9 mouse cellular contexts compared by ENCODE assay signal in genomic region chr11:106648347-106648746, GRCm38 (mm10). TPM values are rescaled to one million over a fixed set of nuclear protein-coding genes. Genes with fewer than 3 reads are reported as not detected.
DNase-seq lines count a peak whose midpoint lies in the region; TF ChIP-seq lines count a peak whose summit lies in the region.
"Had no signal": no experiment of that assay in that cellular context is flagged by ENCODE, and none has a peak within 500 bp of the region (broad histone marks: within the 10 kb centered on the region; RNA-seq: fewer than 3 reads in every experiment).

No protein-coding gene starts in this region.

- H3K27me3 ChIP-seq in C2C12 (ENCODE audit: control insufficient read depth, insufficient read depth, insufficient read length): no peaks in the 10 kb centered on the region
- H3K27me3 ChIP-seq in MEL (ENCODE audit: control insufficient read depth in 1 of 2, insufficient read depth in 2 of 2, low read length in 2 of 2): no peaks in the 10 kb centered on the region
- H3K27me3 ChIP-seq: limb, embryonic 15.5 days had no signal

- peak; percentile 92 for DNase-seq in MEL (ENCODE audit: low read depth, low spot score)
- DNase-seq in cerebellum, adult 11-12 months: peak; percentile 62
- peak; percentile 77 for DNase-seq in gastrocnemius, adult 2 months
- peak; percentile 64 to 88 for DNase-seq in kidney, postnatal 36 days
- DNase-seq in lung, adult 2 months: peak; percentile 78
- peak; percentile 68 to 79 for DNase-seq in right cerebral cortex, adult 2 months (ENCODE audit: low spot score in 2 of 2)
- peak; percentile 69 to 78 for DNase-seq in urinary bladder, postnatal 36 days (ENCODE audit: low spot score in 2 of 2)

- H3K27ac ChIP-seq in MEL (ENCODE audit: control insufficient read depth, low read depth, low read length): no peak overlapping the region
- peak overlapping the region; percentile 55 for H3K27ac ChIP-seq in gastrocnemius, adult 2 months
- H3K27ac ChIP-seq: limb, embryonic 15.5 days had no signal

- H3K4me3 ChIP-seq in C2C12 (ENCODE audit: insufficient read depth, poor library complexity, severe bottlenecking) (no peak overlapping the region), MEL (ENCODE audit: control insufficient read depth in 1 of 2, insufficient read depth in 1 of 2, low read depth in 2 of 2, low read length in 2 of 2) (peak overlapping the region; percentile 61 to 69)
- peak overlapping the region; percentile 50 for H3K4me3 ChIP-seq in gastrocnemius, adult 2 months
- H3K4me3 ChIP-seq in lung, adult 2 months (replicated peaks; ENCODE audit: extremely low read depth, low read depth, low read length): no peak overlapping the region
- H3K4me3 ChIP-seq: limb, embryonic 15.5 days had no signal

- no peaks in the 10 kb centered on the region for H3K9me3 ChIP-seq in MEL (replicated peaks; ENCODE audit: insufficient read depth, low read length)
- H3K9me3 ChIP-seq: limb, embryonic 15.5 days had no signal

- no peak for TF ChIP-seq EP300 in MEL (IDR thresholded peaks at IDR 0.05; ENCODE audit: low read depth in 1 of 2, low read length in 2 of 2)

- intact Hi-C loops in gastrocnemius, adult 2 months (cut with DNase I): loop anchor here (1.0 to 2.0 kb wide), 2 partner anchors 30 to 94 kb away; no protein-coding TSS in a partner anchor

- H3K9ac ChIP-seq in MEL (ENCODE audit: control insufficient read depth, low read depth, low read length, poor library complexity, severe bottlenecking): peak overlapping the region; percentile 71
- H3K9ac ChIP-seq: limb, embryonic 15.5 days had no signal

- peak; percentile 23 for TF ChIP-seq CTCF in C2C12 (IDR thresholded peaks at IDR 0.05; ENCODE audit: control insufficient read depth, insufficient read depth, insufficient read length)
- peak; percentile 67 to 99 (median 96) for TF ChIP-seq CTCF in MEL (IDR thresholded peaks at IDR 0.05 in 2 of 3, conservative IDR thresholded peaks at IDR 0.05 in 1 of 3; ENCODE audit: control insufficient read depth in 1 of 3, insufficient read depth in 1 of 3, low read depth in 2 of 3, low read length in 3 of 3, poor library complexity in 1 of 3, severe bottlenecking in 1 of 3)
- TF ChIP-seq CTCF in gastrocnemius, adult 2 months (IDR thresholded peaks at IDR 0.05): peak; percentile 84
- TF ChIP-seq CTCF in lung, adult 2 months (IDR thresholded peaks at IDR 0.05; ENCODE audit: insufficient read depth, low read length): peak; percentile 90

- 12% methylated on average over 13 of the region's 13 CpGs for WGBS in lung, adult 2 months

- H3K36me3 ChIP-seq in C2C12 (ENCODE audit: control insufficient read depth, insufficient read depth) (no peaks in the 10 kb centered on the region), MEL (ENCODE audit: control insufficient read depth in 1 of 2, insufficient read depth in 2 of 2, low read length in 2 of 2) (peaks cover 0 to 2% of the 10 kb centered on the region in 2 experiments; a peak in 1 of 4 replicates)
- H3K36me3 ChIP-seq: limb, embryonic 15.5 days had no signal

- TF ChIP-seq POLR2A in MEL (IDR thresholded peaks at IDR 0.05; ENCODE audit: control insufficient read depth in 1 of 2, insufficient read depth in 1 of 2, low read depth in 1 of 2, low read length in 2 of 2, poor library complexity in 1 of 2): no peak
- TF ChIP-seq POLR2A in lung, adult 2 months (IDR thresholded peaks at IDR 0.05; ENCODE audit: borderline replicate concordance, extremely low read depth, low read depth, low read length): no peak

- H3K4me1 ChIP-seq in MEL (ENCODE audit: control insufficient read depth in 1 of 2, insufficient read depth in 2 of 2, low read length in 2 of 2): peaks cover 2 to 6% of the 10 kb centered on the region in 2 experiments; a peak in 3 of 4 replicates
- 0 out of 2 replicates have a peak, but pooled peaks cover 2% of the 10 kb centered on the region for H3K4me1 ChIP-seq in lung, adult 2 months (ENCODE audit: control insufficient read depth, insufficient read depth, low read length)
- H3K4me1 ChIP-seq: limb, embryonic 15.5 days had no signal

- peak; percentile 100 for TF ChIP-seq RAD21 in MEL (IDR thresholded peaks at IDR 0.05; ENCODE audit: low read depth, low read length)

- no peak overlapping the region for H3ac ChIP-seq in C2C12 (ENCODE audit: control insufficient read depth, insufficient read length, low read depth)

- no peaks in the 10 kb centered on the region for H3K79me3 ChIP-seq in C2C12 (ENCODE audit: low read depth)

- no peaks in the 10 kb centered on the region for H3K79me2 ChIP-seq in C2C12 (ENCODE audit: control insufficient read depth, insufficient read depth)
- H3K79me2 ChIP-seq in MEL (ENCODE audit: control insufficient read depth, insufficient read depth, low read length, poor library complexity): no peaks in the 10 kb centered on the region

TF ChIP-seq in C2C12, 6 proteins besides CTCF, POLR2A, EP300 and RAD21:
- TF ChIP-seq USF1 (IDR thresholded peaks at IDR 0.05; ENCODE audit: low read depth): no peak
- TF ChIP-seq CEBPB (IDR thresholded peaks at IDR 0.05; ENCODE audit: low read depth): no peak
- TF ChIP-seq FOSL1 (IDR thresholded peaks at IDR 0.05; ENCODE audit: insufficient read depth, low read length, poor library complexity, severe bottlenecking): no peak
- TF ChIP-seq MYOG (IDR thresholded peaks at IDR 0.05; ENCODE audit: control insufficient read depth, extremely low read depth, insufficient read length): no peak
- no peak for TF ChIP-seq MAX (IDR thresholded peaks at IDR 0.05)
- no peak for TF ChIP-seq MYOD1 (IDR thresholded peaks at IDR 0.05; ENCODE audit: control insufficient read depth, insufficient read length, low read depth)

TF ChIP-seq in MEL, 35 proteins besides CTCF, POLR2A, EP300 and RAD21:
- TF ChIP-seq USF2 (IDR thresholded peaks at IDR 0.05; ENCODE audit: borderline replicate concordance in 1 of 2, insufficient read depth in 1 of 2, low read depth in 1 of 2, low read length in 2 of 2) (no peak), ZNF384 (IDR thresholded peaks at IDR 0.05; ENCODE audit: low read depth, low read length) (peak; percentile 81), ZC3H11A (IDR thresholded peaks at IDR 0.05; ENCODE audit: low read depth, low read length) (peak; percentile 100), BHLHE40 (IDR thresholded peaks at IDR 0.05; ENCODE audit: borderline replicate concordance, low read depth, low read length) (0 out of 2 replicates have a peak, but pooled peaks have one; percentile 8), E2F4 (IDR thresholded peaks at IDR 0.05; ENCODE audit: borderline replicate concordance, low read depth, low read length) (no peak), JUND (IDR thresholded peaks at IDR 0.05; ENCODE audit: low read depth, low read length) (peak; percentile 60; the same call in 1 of the 2 replicates), SMC3 (IDR thresholded peaks at IDR 0.05; ENCODE audit: low read depth, low read length) (peak; percentile 100), MYC (IDR thresholded peaks at IDR 0.05; ENCODE audit: low read depth, low read length) (peak; percentile 62), SIN3A (IDR thresholded peaks at IDR 0.05; ENCODE audit: low read length) (peak; percentile 59)

RNA-seq across cellular contexts. Expression of gene Tex2, which starts 35.1 kb away (rescaled TPM):
- polyA plus RNA-seq in C2C12 (2012; fragmentation: generic; extraction: Trizol): 5.9 TPM
- total RNA-seq in MEL (2012; rRNA removed): 21.9 and 24.8 TPM in 2 replicates
- polyA plus RNA-seq in MEL (2012; ENCODE audit: insufficient read depth in 1 of 2, insufficient read length in 2 of 2, low read depth in 1 of 2, low replicate concordance in 2 of 2, missing spikeins in 1 of 2): 10 to 100 TPM in 1 of 2 experiments, not detected in 1; 13.7 TPM
- 10 to 100 TPM; 59.2 to 65.5 TPM for total RNA-seq in gastrocnemius, adult 2 months (2021)
- 12.6 and 15.1 TPM in 2 replicates for polyA plus RNA-seq in lung, adult 2 months (2012; rRNA removed)

Comparison
In these comparisons a context has a peak if more than half of its experiments do, and no peak if none do; other contexts are left out.
1. H3K4me3 ChIP-seq: peak in MEL (2 of 2) and gastrocnemius, adult 2 months (single experiment); none in C2C12 (single experiment) and lung, adult 2 months (single experiment).
2. CTCF ChIP-seq: peak in every context shown above with its lines; median percentile 96 in MEL; 90 in lung, adult 2 months; 84 in gastrocnemius, adult 2 months; 23 in C2C12.
3. Peak in every context shown above with its lines, with median percentiles within 50 percentile points of each other: DNase-seq.